Mouse (Mus musculus): ENCODE results near the gene Dlgap1. TPM values are rescaled to one million over a fixed set of nuclear protein-coding genes. Genes with fewer than 3 reads are reported as not detected.

The Dlgap1 gene
- polyA plus RNA-seq, 1 experiment from 2014 or later, result 0.22 TPM

GRCm38 (mm10) chr17:70339821-70340220 lies 370.9 kb downstream of the Dlgap1 start:
- ATAC-seq (no peak), DNase-seq (no peak)
- no peaks in the 10 kb centered on the region for H3K4me1 ChIP-seq (ENCODE audit: insufficient read depth)
- H3K9ac ChIP-seq (replicated peaks), result no peak overlapping the region
- TF ChIP-seq EP300 (IDR thresholded peaks at IDR 0.05; ENCODE audit: low read depth) (no peak), CTCF (IDR thresholded peaks at IDR 0.05; ENCODE audit: low read depth) (no peak)
- no peaks in the 10 kb centered on the region for H3K9me3 ChIP-seq (ENCODE audit: low read length)
- H3K36me3 ChIP-seq (replicated peaks; ENCODE audit: insufficient read depth, low read length), result no peaks in the 10 kb centered on the region
- H3K27me3 ChIP-seq (ENCODE audit: insufficient read depth, low read length), result no peaks in the 10 kb centered on the region
- no peak overlapping the region for H3K27ac ChIP-seq (ENCODE audit: low read depth)
- no peak overlapping the region for H3K4me2 ChIP-seq (ENCODE audit: low read depth, low read length)
- 76% methylated on average over 7 of the region's 7 CpGs for WGBS (ENCODE audit: insufficient replicate concordance)
- H3K4me3 ChIP-seq (ENCODE audit: low read depth, low read length), result no peak overlapping the region

- Histone ChIP-seq H3K9ac (replicated peaks) (no peak overlapping the region), H3K4me1 (ENCODE audit: insufficient read depth) (no peaks in the 10 kb centered on the region), H3K27ac (ENCODE audit: low read depth) (no peak overlapping the region), H3K27me3 (ENCODE audit: insufficient read depth, low read length) (no peaks in the 10 kb centered on the region), H3K36me3 (replicated peaks; ENCODE audit: insufficient read depth, low read length) (no peaks in the 10 kb centered on the region), H3K9me3 (ENCODE audit: low read length) (no peaks in the 10 kb centered on the region), H3K4me2 (ENCODE audit: low read depth, low read length) (no peak overlapping the region), H3K4me3 (ENCODE audit: low read depth, low read length) (no peak overlapping the region)
- no peak for TF ChIP-seq EP300 (IDR thresholded peaks at IDR 0.05; ENCODE audit: low read depth)
- ATAC-seq (no peak), DNase-seq (no peak)
- 80% methylated on average over 8 of the region's 8 CpGs for WGBS (ENCODE audit: insufficient replicate concordance)
Measured at GRCm38 (mm10) chr17:70341230-70341629, 372.4 kb downstream of the Dlgap1 start.

- no peak overlapping the region for H3K4me3 ChIP-seq (ENCODE audit: low read depth, low read length)
- H3K4me2 ChIP-seq (ENCODE audit: low read depth, low read length), result no peak overlapping the region
- H3K9me3 ChIP-seq (ENCODE audit: low read length), result no peaks in the 10 kb centered on the region
- H3K36me3 ChIP-seq (replicated peaks; ENCODE audit: insufficient read depth, low read length), result no peaks in the 10 kb centered on the region
- TF ChIP-seq CTCF (IDR thresholded peaks at IDR 0.05; ENCODE audit: low read depth) (peak; percentile 36), EP300 (IDR thresholded peaks at IDR 0.05; ENCODE audit: low read depth) (no peak)
- no peaks in the 10 kb centered on the region for H3K27me3 ChIP-seq (ENCODE audit: insufficient read depth, low read length)
- no peaks in the 10 kb centered on the region for H3K4me1 ChIP-seq (ENCODE audit: insufficient read depth)
- WGBS (ENCODE audit: insufficient replicate concordance), result 52% methylated on average over 6 of the region's 6 CpGs
- DNase-seq (no peak), ATAC-seq (no peak)
- H3K27ac ChIP-seq (ENCODE audit: low read depth), result no peak overlapping the region
- H3K9ac ChIP-seq (replicated peaks), result no peak overlapping the region
Measured at GRCm38 (mm10) chr17:70341920-70342319, 373.0 kb downstream of the Dlgap1 start.

GRCm38 (mm10) chr17:70347403-70347802 lies 378.5 kb downstream of the Dlgap1 start:
- H3K9ac ChIP-seq (replicated peaks), result no peak overlapping the region
- ATAC-seq (no peak), DNase-seq (no peak)
- WGBS (ENCODE audit: insufficient replicate concordance), result 70% methylated on average over 4 of the region's 4 CpGs
- H3K27ac ChIP-seq (ENCODE audit: low read depth), result no peak overlapping the region
- no peaks in the 10 kb centered on the region for H3K4me1 ChIP-seq (ENCODE audit: insufficient read depth)
- H3K9me3 ChIP-seq (ENCODE audit: low read length), result no peaks in the 10 kb centered on the region
- H3K36me3 ChIP-seq (replicated peaks; ENCODE audit: insufficient read depth, low read length), result no peaks in the 10 kb centered on the region
- no peak overlapping the region for H3K4me3 ChIP-seq (ENCODE audit: low read depth, low read length)
- no peak overlapping the region for H3K4me2 ChIP-seq (ENCODE audit: low read depth, low read length)
- no peaks in the 10 kb centered on the region for H3K27me3 ChIP-seq (ENCODE audit: insufficient read depth, low read length)
- TF ChIP-seq CTCF (IDR thresholded peaks at IDR 0.05; ENCODE audit: low read depth) (no peak), EP300 (IDR thresholded peaks at IDR 0.05; ENCODE audit: low read depth) (no peak)

GRCm38 (mm10) chr17:70363561-70363960 lies 394.7 kb downstream of the Dlgap1 start:
- TF ChIP-seq CTCF (IDR thresholded peaks at IDR 0.05; ENCODE audit: low read depth) (no peak), EP300 (IDR thresholded peaks at IDR 0.05; ENCODE audit: low read depth) (no peak)
- no peak overlapping the region for H3K4me2 ChIP-seq (ENCODE audit: low read depth, low read length)

GRCm38 (mm10) chr17:70363971-70364370 lies 395.1 kb downstream of the Dlgap1 start:
- WGBS (ENCODE audit: insufficient replicate concordance), result 59% methylated on average over 1 of the region's 1 CpGs
- Histone ChIP-seq H3K27ac (ENCODE audit: low read depth) (no peak overlapping the region), H3K4me3 (ENCODE audit: low read depth, low read length) (no peak overlapping the region), H3K36me3 (replicated peaks; ENCODE audit: insufficient read depth, low read length) (no peaks in the 10 kb centered on the region), H3K9me3 (ENCODE audit: low read length) (no peaks in the 10 kb centered on the region), H3K4me2 (ENCODE audit: low read depth, low read length) (no peak overlapping the region), H3K4me1 (ENCODE audit: insufficient read depth) (no peaks in the 10 kb centered on the region), H3K27me3 (ENCODE audit: insufficient read depth, low read length) (no peaks in the 10 kb centered on the region), H3K9ac (replicated peaks) (no peak overlapping the region)
- no peak for DNase-seq
- no peak for ATAC-seq
- no peak for TF ChIP-seq CTCF (IDR thresholded peaks at IDR 0.05; ENCODE audit: low read depth)
- TF ChIP-seq EP300 (IDR thresholded peaks at IDR 0.05; ENCODE audit: low read depth), result no peak

More at GRCm38 (mm10) chr17:70363561-70363960, 394.7 kb downstream of the Dlgap1 start:
- Histone ChIP-seq H3K4me1 (ENCODE audit: insufficient read depth) (no peaks in the 10 kb centered on the region), H3K9me3 (ENCODE audit: low read length) (no peaks in the 10 kb centered on the region), H3K36me3 (replicated peaks; ENCODE audit: insufficient read depth, low read length) (no peaks in the 10 kb centered on the region), H3K9ac (replicated peaks) (no peak overlapping the region), H3K27me3 (ENCODE audit: insufficient read depth, low read length) (no peaks in the 10 kb centered on the region), H3K27ac (ENCODE audit: low read depth) (no peak overlapping the region), H3K4me3 (ENCODE audit: low read depth, low read length) (no peak overlapping the region)
- ATAC-seq, result no peak
- no peak for DNase-seq
- 63% methylated on average over 3 of the region's 3 CpGs for WGBS (ENCODE audit: insufficient replicate concordance)

GRCm38 (mm10) chr17:70369124-70369523 lies 400.3 kb downstream of the Dlgap1 start:
- WGBS (ENCODE audit: insufficient replicate concordance), result 66% methylated on average over 3 of the region's 3 CpGs

More at GRCm38 (mm10) chr17:70369124-70369523, 400.3 kb downstream of the Dlgap1 start:
- Histone ChIP-seq H3K4me3 (ENCODE audit: low read depth, low read length) (no peak overlapping the region), H3K4me2 (ENCODE audit: low read depth, low read length) (no peak overlapping the region), H3K9me3 (ENCODE audit: low read length) (no peaks in the 10 kb centered on the region), H3K4me1 (ENCODE audit: insufficient read depth) (no peaks in the 10 kb centered on the region), H3K9ac (replicated peaks) (no peak overlapping the region), H3K27me3 (ENCODE audit: insufficient read depth, low read length) (no peaks in the 10 kb centered on the region), H3K36me3 (replicated peaks; ENCODE audit: insufficient read depth, low read length) (no peaks in the 10 kb centered on the region), H3K27ac (ENCODE audit: low read depth) (no peak overlapping the region)
- ATAC-seq (no peak), DNase-seq (no peak)
- TF ChIP-seq CTCF (IDR thresholded peaks at IDR 0.05; ENCODE audit: low read depth), result no peak
- TF ChIP-seq EP300 (IDR thresholded peaks at IDR 0.05; ENCODE audit: low read depth), result no peak
